Mouse (Mus musculus) cortical plate, adult 2 months (tissue): ENCODE results near the gene Arhgap20. TPM values are rescaled to one million over a fixed set of nuclear protein-coding genes. Genes with fewer than 3 reads are reported as not detected.

ENCODE experiments used
- H3K27ac ChIP-seq: fragments of 200-500 bp; 2 replicates; pipeline ENCODE4 v1.5.1; 2012; ENCODE audit warnings: low read length, control low read depth, inconsistent platforms; ENCODE audit not compliant: insufficient read depth
- H3K4me1 ChIP-seq: fragments of 200-500 bp; 2 replicates; pipeline ENCODE4 v1.6.1; 2011; ENCODE audit warnings: low read length; ENCODE audit not compliant: control insufficient read depth, insufficient read depth
- H3K4me3 ChIP-seq: fragments of 200-500 bp; 2 replicates; pipeline ENCODE4 v1.5.1; 2011; ENCODE audit warnings: mild to moderate bottlenecking, low read length, control low read depth; ENCODE audit not compliant: insufficient read depth
- CTCF ChIP-seq: fragments of 200-500 bp; IDR thresholded peaks from 2 replicates; pipeline ENCODE4 v1.5.1; 2011; ENCODE audit warnings: mild to moderate bottlenecking, control low read depth, low read length; ENCODE audit not compliant: insufficient read depth; ENCODE audit errors: extremely low read depth
- POLR2A ChIP-seq: fragments of 200-500 bp; IDR thresholded peaks from 2 replicates; pipeline ENCODE4 v1.6.1; 2011; ENCODE audit warnings: mild to moderate bottlenecking, low read length, control low read depth; ENCODE audit not compliant: insufficient read depth; ENCODE audit errors: extremely low read depth
- polyA plus RNA-seq: library from polyadenylated mRNA; depleted of rRNA; stranded (reverse); fragments of >200 nt; gene quantifications from 2 replicates; pipeline ENCODE4 v1.2.3, GENCODE M21; 2012

The Arhgap20 gene
- polyA plus RNA-seq, 1 experiment = 24.8 TPM

DNA sequence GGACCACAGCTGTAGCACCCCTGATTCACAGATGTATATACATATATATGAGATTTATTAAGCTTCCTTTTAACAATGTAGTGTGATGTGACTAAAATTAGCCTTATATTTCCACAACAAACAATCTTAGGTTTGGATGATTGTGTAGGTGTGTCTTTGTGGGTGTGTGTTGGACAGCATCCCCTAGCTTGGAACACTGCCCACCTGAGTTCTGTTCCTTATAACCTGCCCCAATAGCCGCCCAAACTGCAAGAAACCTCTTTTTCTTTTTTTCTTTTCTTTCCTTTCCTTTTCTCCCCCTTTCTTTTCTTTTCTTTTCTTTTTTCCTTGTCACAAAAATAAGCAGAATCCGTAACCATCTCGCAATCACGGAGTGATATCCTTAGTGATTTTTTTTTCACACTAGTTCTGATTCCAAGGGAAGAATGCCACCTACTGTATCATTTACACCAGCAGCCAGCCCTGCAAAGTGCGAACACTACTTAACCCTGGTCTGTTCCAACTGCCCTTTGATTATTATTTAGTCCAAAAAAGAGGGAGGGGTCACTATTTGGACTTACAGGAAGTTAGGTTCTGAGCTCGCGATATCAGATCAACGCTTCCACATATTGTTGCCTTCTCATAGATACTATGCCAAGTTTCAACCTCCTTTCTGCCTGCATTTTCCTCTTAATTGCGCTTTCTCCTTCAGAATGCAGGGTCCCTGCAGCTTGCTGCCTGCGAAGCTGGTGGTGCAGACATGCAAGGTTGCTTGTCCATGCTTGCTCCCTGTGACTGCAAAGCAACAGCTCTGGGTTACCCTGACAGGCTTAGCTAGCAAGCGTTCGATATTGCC lies 879 bp upstream of the Arhgap20 start:
- no peak overlapping the region for H3K27ac ChIP-seq
- H3K4me3 ChIP-seq = peak overlapping the region; percentile 77
- no peak for TF ChIP-seq POLR2A
- TF ChIP-seq CTCF = peak; percentile 45; the same call in 1 of the 2 replicates
- peaks cover 2% of the 10 kb centered on the region; the same call in 1 of the 2 replicates for H3K4me1 ChIP-seq

DNA sequence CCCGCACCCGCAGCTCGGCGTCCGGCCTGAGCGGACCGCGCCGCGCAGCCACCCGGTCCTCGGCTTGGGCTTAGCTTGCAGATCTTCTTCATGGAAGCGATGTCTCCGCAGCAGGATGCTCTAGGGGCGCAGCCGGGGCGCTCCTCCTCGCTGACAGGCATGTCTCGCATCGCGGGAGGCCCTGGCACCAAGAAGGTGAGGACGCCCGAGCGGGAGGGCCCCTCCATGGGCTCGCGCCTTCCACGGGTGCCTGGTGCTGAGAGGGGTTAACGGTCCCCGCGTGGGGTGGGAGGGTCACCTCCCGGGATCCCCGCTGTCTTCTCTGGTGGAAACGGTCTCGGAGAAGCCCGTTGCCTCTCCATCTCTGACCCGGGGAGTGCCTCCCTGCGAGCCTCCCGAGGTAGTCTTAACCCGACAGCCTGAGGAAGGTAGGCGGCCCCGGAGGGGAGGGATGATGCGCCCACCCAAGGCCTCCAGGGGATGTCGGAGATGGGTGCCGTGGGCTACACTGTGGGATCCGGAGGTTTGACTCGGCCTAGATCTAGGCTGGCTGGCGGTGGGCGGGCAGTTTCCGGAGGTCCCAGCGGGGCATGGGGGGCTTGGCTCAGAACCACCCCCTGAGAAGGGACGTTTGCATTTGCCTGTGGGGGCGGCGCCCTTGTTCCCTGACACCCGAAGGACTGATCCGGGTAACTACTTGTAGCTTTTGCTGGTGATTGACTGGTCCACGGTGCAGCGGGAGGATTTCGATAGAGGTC lies 459 bp downstream of the Arhgap20 start:
- Histone ChIP-seq H3K4me1 (peaks cover 2% of the 10 kb centered on the region; the same call in 1 of the 2 replicates), H3K4me3 (peak overlapping the region; percentile 77), H3K27ac (peak overlapping the region; percentile 93)
- TF ChIP-seq CTCF (no peak), POLR2A (no peak)

DNA sequence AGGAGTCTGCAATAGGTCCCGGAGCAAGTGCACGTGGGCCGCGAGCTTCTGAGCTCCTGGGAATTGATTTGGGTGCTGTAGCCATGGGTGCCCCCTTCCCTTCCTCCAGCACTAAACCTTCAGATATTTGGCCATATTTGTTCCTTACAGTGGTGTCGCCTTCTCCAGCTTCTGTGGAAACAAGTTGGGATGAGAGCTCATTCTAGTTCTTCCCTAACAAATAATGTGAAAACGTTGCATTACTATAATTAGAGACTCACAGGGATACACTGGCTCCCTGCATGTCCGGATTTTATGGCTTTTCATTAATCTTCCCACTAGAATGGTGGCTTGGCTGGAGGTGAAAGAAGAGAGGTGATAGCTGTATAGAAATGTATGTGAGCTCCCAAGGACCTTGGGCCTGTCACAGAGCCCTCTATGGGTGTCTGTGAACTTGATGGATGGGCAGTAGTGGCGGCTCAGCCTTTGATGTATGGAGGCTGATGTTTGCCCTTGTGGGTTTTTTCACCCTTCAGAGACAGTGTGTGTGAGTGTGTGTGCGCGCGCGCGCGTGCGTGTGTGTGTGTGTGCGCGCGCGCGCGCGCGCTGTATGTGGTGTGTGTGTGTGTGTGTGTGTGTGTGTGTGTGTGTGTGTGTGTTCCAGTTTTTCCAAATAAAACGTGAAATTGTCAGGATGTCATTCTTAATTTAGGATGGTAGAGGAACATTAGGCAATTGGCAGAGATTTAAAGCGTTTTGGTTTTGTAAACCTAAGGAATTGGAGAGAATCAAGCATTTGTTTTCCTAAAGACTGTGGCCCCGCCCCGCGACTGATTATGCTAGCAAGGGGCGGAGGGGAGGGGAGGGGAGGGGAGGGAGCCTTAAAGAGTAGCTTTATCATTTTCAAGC lies 1.3 kb downstream of the Arhgap20 start:
- Histone ChIP-seq H3K27ac (peak overlapping the region; percentile 93), H3K4me1 (peaks cover 2% of the 10 kb centered on the region; the same call in 1 of the 2 replicates)

DNA sequence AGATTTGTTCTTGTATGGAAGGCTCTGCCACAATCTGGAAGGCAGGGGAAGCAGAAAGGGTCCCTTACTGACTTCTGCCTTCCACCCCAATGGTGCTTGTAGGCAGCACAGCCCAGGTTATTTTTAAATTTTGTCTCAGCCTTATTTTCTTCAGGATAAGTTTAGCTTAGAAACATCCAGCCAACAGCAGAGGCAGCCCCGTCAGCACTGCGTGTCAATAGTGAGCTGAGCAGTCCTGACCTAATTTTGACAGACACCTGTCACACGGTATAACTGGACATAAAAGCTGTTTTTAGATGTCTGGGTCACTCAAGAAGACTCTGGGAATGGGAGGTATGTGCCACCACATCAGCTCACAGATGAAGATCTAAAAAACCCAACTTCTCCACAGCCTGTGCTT lies 9.1 kb downstream of the Arhgap20 start:
- Histone ChIP-seq H3K27ac (no peak overlapping the region), H3K4me3 (no peak overlapping the region), H3K4me1 (peaks cover 11% of the 10 kb centered on the region; the same call in 1 of the 2 replicates)
- no peak for TF ChIP-seq POLR2A
- TF ChIP-seq CTCF = no peak

More for the DNA sequence above, 1.3 kb downstream of the Arhgap20 start:
- peak overlapping the region; percentile 77 for H3K4me3 ChIP-seq
- TF ChIP-seq CTCF (no peak), POLR2A (peak; percentile 10; the same call in 1 of the 2 replicates)

DNA sequence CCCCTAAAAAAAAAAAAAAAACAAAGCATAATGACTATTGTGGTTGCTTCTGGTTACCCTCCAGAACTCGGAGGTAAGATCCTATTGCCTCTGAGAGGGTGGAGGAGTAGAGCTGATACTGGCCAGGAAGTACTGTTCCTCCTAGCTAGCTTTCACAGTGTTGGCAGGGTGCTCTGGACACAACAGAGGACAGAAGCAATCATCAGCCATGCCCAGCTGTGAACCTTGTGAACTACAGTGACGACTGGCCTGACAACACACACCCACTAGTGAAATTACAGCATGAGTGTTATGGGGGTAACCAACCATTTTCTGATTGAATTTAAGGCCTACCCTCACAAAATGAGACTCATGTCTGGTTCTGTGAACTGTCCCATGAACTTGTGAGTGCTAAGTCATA lies 11.3 kb downstream of the Arhgap20 start:
- TF ChIP-seq CTCF = no peak
- TF ChIP-seq POLR2A = no peak
- H3K4me3 ChIP-seq = no peak overlapping the region
- peaks cover 10% of the 10 kb centered on the region; the same call in 1 of the 2 replicates for H3K4me1 ChIP-seq
- H3K27ac ChIP-seq = no peak overlapping the region

DNA sequence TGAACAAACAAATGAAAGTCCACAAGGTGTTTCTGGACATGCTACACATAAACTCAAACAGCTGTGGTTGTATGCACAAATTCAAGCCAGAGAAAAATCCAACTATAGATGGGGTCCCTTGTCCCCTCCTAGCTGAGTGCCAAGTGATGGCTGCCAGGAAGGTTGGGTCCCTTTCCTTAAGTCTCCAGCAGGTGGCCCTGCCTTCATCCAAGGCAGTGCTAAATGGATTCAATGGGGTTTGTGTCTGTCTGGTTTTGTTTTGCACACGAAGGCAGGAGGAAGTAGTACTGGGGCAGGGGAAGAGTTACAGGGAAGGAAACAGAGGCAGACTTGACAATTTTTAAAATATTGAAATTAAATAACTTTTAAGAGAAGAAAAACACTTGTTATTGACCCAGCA lies 12.0 kb downstream of the Arhgap20 start:
- Histone ChIP-seq H3K4me3 (no peak overlapping the region), H3K27ac (no peak overlapping the region), H3K4me1 (peaks cover 5% of the 10 kb centered on the region; the same call in 1 of the 2 replicates)
- TF ChIP-seq CTCF (peak; percentile 43), POLR2A (no peak)

DNA sequence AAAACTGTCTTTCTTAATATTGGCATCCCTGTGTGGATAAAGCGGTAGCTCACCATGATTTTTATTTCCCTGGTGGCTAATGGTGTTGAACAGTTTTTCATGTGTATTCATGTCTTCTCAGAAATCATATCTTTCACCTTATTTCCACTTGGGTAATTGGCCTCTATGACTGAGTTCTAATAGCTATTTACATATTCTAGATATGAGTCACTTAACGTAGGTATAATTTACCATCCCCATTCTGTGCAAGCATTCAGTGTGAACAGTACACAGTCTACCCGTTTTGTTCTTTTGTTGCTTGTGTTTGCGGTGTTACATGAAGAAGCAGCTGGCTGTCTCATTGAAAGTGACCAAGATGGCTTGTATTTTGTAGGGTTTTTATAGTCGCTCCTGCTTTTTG lies 14.1 kb downstream of the Arhgap20 start:
- Histone ChIP-seq H3K27ac (no peak overlapping the region), H3K4me1 (peaks cover 6% of the 10 kb centered on the region; the same call in 1 of the 2 replicates), H3K4me3 (no peak overlapping the region)
- TF ChIP-seq POLR2A (no peak), CTCF (no peak)

DNA sequence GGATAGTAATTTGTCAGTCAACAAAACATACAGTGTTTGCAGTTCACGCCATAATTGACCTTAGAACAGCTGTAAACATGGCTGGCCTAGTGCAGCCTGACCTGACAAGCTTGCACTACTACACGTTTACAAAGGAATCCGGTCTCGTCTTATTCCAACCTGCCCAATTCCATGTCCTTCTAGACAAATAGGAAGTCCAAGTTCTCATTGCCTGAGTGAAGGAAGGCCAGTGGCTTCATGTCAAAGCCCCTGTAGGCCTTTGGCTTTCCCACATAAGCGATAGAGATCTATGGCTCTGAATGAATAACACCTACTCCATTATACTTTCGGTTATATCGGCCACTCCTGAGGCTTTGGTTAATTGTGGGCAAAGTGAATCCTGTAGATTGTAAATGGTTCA lies 16.0 kb downstream of the Arhgap20 start:
- TF ChIP-seq POLR2A (no peak), CTCF (no peak)
- Histone ChIP-seq H3K27ac (no peak overlapping the region), H3K4me3 (no peak overlapping the region), H3K4me1 (peaks cover 3% of the 10 kb centered on the region; the same call in 1 of the 2 replicates)

DNA sequence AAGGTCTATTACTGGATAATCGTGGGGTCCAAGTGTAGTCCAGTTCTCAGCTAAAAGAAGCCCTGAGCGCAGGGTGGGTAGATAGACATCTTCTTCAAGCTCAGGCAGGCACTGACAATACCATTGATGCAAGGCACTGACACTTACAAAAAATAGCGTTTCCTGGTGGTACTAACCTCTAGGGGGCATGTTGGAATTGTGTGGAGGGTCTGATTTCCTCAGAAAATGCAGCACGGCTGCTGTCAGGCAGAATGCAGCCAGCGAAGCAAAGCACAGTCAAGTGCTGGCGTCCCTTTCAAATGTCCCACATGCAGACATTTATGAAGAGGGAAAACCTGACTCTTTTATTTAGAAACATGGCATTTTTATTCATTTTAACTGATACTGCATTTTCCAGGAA lies 22.2 kb downstream of the Arhgap20 start:
- no peak overlapping the region for H3K4me3 ChIP-seq
- TF ChIP-seq POLR2A (no peak), CTCF (no peak)
- H3K4me1 ChIP-seq = peaks cover 5% of the 10 kb centered on the region; the same call in 1 of the 2 replicates
- no peak overlapping the region for H3K27ac ChIP-seq
